Mouse (Mus musculus): ENCODE measurements around the gene Prepl. TPM values are rescaled to one million over a fixed set of nuclear protein-coding genes. Genes with fewer than 3 reads are reported as not detected.

The Prepl gene
- total RNA-seq, 2 experiments from 2014 or later, result 30.9 to 43.6 TPM

GRCm38 (mm10) chr17:85023247-85024167 is 66.5 kb downstream of the Prepl start:
- peak; percentile 64 for DNase-seq

- DNase-seq, result no peak
Observed at GRCm38 (mm10) chr17:85020343-85020742, 69.7 kb downstream of the Prepl start.

- peak; percentile 33 for DNase-seq
Observed at GRCm38 (mm10) chr17:85018794-85019193, 71.2 kb downstream of the Prepl start.

GRCm38 (mm10) chr17:85018344-85018743 is 71.7 kb downstream of the Prepl start:
- no peak for DNase-seq

GRCm38 (mm10) chr17:85014632-85015031 is 75.4 kb downstream of the Prepl start:
- DNase-seq, result no peak

- DNase-seq, result no peak
Observed at GRCm38 (mm10) chr17:85013485-85013884, 76.6 kb downstream of the Prepl start.

Other genes starting within 250 kb of the Prepl start
- 100 to 1,000 TPM; 107 to 112 TPM for gene Ppm1b, start 133.5 kb downstream of the Prepl start, total RNA-seq (2021)
- gene Slc3a1, start 61.9 kb downstream of the Prepl start, total RNA-seq (2021), result under 1 TPM; 0.36 to 0.63 TPM
- 1 to 10 TPM; 5.7 to 6.8 TPM for gene Camkmt, start 311 bp upstream of the Prepl start, total RNA-seq (2021)

Measured in adrenal gland, postnatal 10 days (tissue).